Mouse (Mus musculus) stomach, embryonic 14.5 days (tissue): Measurements from ENCODE around the gene Tmem200a. TPM values are rescaled to one million over a fixed set of nuclear protein-coding genes. Genes with fewer than 3 reads are reported as not detected.

Experiments
- ATAC-seq: fragments of 200-750 bp; cut with Nextera tagmentation; 2 replicates; pipeline ENCODE4 v1.8.0; 2017; ENCODE audit warnings: low read depth, moderate TSS enrichment; ENCODE audit not compliant: insufficient number of reproducible peaks, insufficient read depth, low FRiP score
- H3K27ac ChIP-seq: fragments of 300-500 bp; sonication (generic); 2 replicates; pipeline ENCODE4 v1.5.1; 2014; ENCODE audit warnings: mild to moderate bottlenecking, low read length, moderate library complexity, mixed read lengths
- H3K27me3 ChIP-seq: fragments of 300-500 bp; sonication (generic); 2 replicates; pipeline ENCODE4 v1.6.1; 2014; ENCODE audit warnings: low read length, control low read depth, mixed read lengths; ENCODE audit not compliant: control insufficient read depth, insufficient read depth
- H3K36me3 ChIP-seq: fragments of 300-500 bp; sonication (generic); 2 replicates; pipeline ENCODE4 v1.6.1; 2014; ENCODE audit warnings: mild to moderate bottlenecking, control low read depth, low read length, moderate library complexity, mixed read lengths; ENCODE audit not compliant: control insufficient read depth, insufficient read depth
- H3K4me1 ChIP-seq: fragments of 300-500 bp; sonication (generic); 2 replicates; pipeline ENCODE4 v1.6.1; 2014; ENCODE audit warnings: low read length, control low read depth, mixed read lengths; ENCODE audit not compliant: control insufficient read depth, insufficient read depth
- H3K4me2 ChIP-seq: fragments of 300-500 bp; sonication (generic); replicated peaks from 2 replicates; pipeline ENCODE4 v1.6.1; 2014; ENCODE audit warnings: low read depth, low read length, control low read depth
- H3K4me3 ChIP-seq: fragments of 300-500 bp; sonication (generic); 2 replicates; pipeline ENCODE4 v1.5.1; 2014; ENCODE audit warnings: low read depth, low read length, control low read depth
- H3K9ac ChIP-seq: fragments of 300-500 bp; sonication (generic); replicated peaks from 2 replicates; pipeline ENCODE4 v1.6.1; 2014; ENCODE audit warnings: low read depth, mild to moderate bottlenecking, control low read depth, low read length, moderate library complexity, mixed read lengths
- H3K9me3 ChIP-seq: fragments of 300-500 bp; sonication (generic); 2 replicates; pipeline ENCODE4 v1.6.1; 2016; ENCODE audit warnings: low read depth, low read length, control low read depth; ENCODE audit not compliant: control insufficient read depth
- WGBS: fragments of 180-500 bp; shearing (Covaris S2); extraction: QIAGEN DNeasy Blood & Tissue Kit; methylation state at CpG from one replicate; pipeline ENCODE4 v1.1.7; 2014; 5-methylcytosine and 5-hydroxymethylcytosine counted together
- polyA plus RNA-seq: library from polyadenylated mRNA; unstranded; fragments of >200 nt; fragmentation: Nextera tagmentation; extraction: Ambion mirVana; gene quantifications from 2 replicates; pipeline ENCODE4 v1.2.1, GENCODE M21; 2014

The Tmem200a gene
- polyA plus RNA-seq, 1 experiment from 2014 or later = 48.6 TPM

- ATAC-seq = no peak
- Histone ChIP-seq H3K9ac (no peak overlapping the region), H3K4me2 (no peak overlapping the region), H3K36me3 (no peaks in the 10 kb centered on the region), H3K4me1 (no peaks in the 10 kb centered on the region), H3K4me3 (no peak overlapping the region), H3K9me3 (no peaks in the 10 kb centered on the region), H3K27ac (no peak overlapping the region), H3K27me3 (no peaks in the 10 kb centered on the region)
- WGBS = 83% methylated on average over 2 of the region's 2 CpGs
Measured at GRCm38 (mm10) chr10:25884512-25884911, 194.3 kb downstream of the Tmem200a start.

- no peaks in the 10 kb centered on the region for H3K4me1 ChIP-seq
- H3K9me3 ChIP-seq = no peaks in the 10 kb centered on the region
- H3K4me3 ChIP-seq = no peak overlapping the region
- H3K9ac ChIP-seq = no peak overlapping the region
- no peak overlapping the region for H3K27ac ChIP-seq
- 77% methylated on average over 2 of the region's 2 CpGs for WGBS
- ATAC-seq = no peak
- no peaks in the 10 kb centered on the region for H3K27me3 ChIP-seq
- H3K36me3 ChIP-seq = no peaks in the 10 kb centered on the region
- H3K4me2 ChIP-seq = no peak overlapping the region
Measured at GRCm38 (mm10) chr10:25877731-25878130, 201.1 kb downstream of the Tmem200a start.

GRCm38 (mm10) chr10:25876809-25877208, 202.0 kb downstream of the Tmem200a start:
- Histone ChIP-seq H3K9ac (no peak overlapping the region), H3K27me3 (no peaks in the 10 kb centered on the region), H3K4me1 (no peaks in the 10 kb centered on the region), H3K9me3 (no peaks in the 10 kb centered on the region), H3K36me3 (no peaks in the 10 kb centered on the region), H3K4me3 (no peak overlapping the region), H3K27ac (no peak overlapping the region), H3K4me2 (no peak overlapping the region)
- ATAC-seq = no peak
- 60% methylated on average over 3 of the region's 3 CpGs for WGBS

- no peaks in the 10 kb centered on the region for H3K27me3 ChIP-seq
- 55% methylated on average over 6 of the region's 6 CpGs for WGBS
- no peak overlapping the region for H3K4me2 ChIP-seq
- H3K36me3 ChIP-seq = no peaks in the 10 kb centered on the region
- no peak overlapping the region for H3K9ac ChIP-seq
- H3K4me1 ChIP-seq = no peaks in the 10 kb centered on the region
- H3K4me3 ChIP-seq = no peak overlapping the region
- no peaks in the 10 kb centered on the region for H3K9me3 ChIP-seq
- H3K27ac ChIP-seq = no peak overlapping the region
- no peak for ATAC-seq
Measured at GRCm38 (mm10) chr10:25868739-25869138, 210.1 kb downstream of the Tmem200a start.

Other genes starting within 250 kb of the Tmem200a start
- gene Gm9767, start 797 bp downstream of the Tmem200a start, polyA plus RNA-seq = 0.74 and 1.2 TPM in 2 replicates
- not detected in 2 replicates for gene Samd3, start 150.7 kb upstream of the Tmem200a start, polyA plus RNA-seq